Mouse (Mus musculus) thymus, adult 2 months (tissue): ENCODE data around the gene Pde4d.

ENCODE experiments used
- CTCF ChIP-seq: fragments of 200-500 bp; IDR thresholded peaks from 2 replicates; pipeline ENCODE4 v1.5.1; 2012; ENCODE audit warnings: mild to moderate bottlenecking, control low read depth, low read length, moderate library complexity, borderline replicate concordance; ENCODE audit not compliant: control insufficient read depth, poor library complexity, insufficient read depth; ENCODE audit errors: extremely low read depth
- POLR2A ChIP-seq: fragments of 200-500 bp; IDR thresholded peaks from 2 replicates; pipeline ENCODE4 v1.6.1; 2012; ENCODE audit warnings: mild to moderate bottlenecking, low read length, control low read depth, moderate library complexity; ENCODE audit not compliant: control insufficient read depth, poor library complexity, insufficient read depth; ENCODE audit errors: extremely low read depth

DNA sequence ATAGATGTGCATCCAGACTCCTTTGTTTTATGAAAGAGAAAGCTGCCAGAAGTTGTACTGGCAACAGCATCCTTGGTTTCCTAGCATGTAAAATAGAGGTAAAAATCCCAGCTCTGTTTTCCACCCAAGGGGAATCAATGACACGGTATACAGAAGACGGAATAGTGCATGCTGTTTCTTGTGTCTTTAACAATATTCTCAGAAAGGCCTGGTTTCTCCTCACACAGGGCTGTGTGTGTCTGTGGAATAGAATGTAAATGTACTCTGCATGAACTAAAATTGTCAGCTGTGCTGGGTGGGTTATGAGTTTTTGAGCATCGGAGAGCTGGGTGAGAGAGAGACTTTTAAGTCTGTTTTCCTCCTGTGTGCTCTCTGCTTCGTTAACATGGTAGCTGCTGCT lies 74.8 kb downstream of the Pde4d start:
- TF ChIP-seq CTCF (no peak), POLR2A (no peak)
